Mouse (Mus musculus) lung, embryonic 16.5 days (tissue): ENCODE data around the gene Sfmbt1. TPM values are rescaled to one million over a fixed set of nuclear protein-coding genes. Genes with fewer than 3 reads are reported as not detected.
A peak's percentile ranks its signal among the peaks of the same experiment; 100 is the strongest.

Experiments used
- ATAC-seq: fragments of 200-750 bp; cut with Nextera tagmentation; 2 replicates; pipeline ENCODE4 v1.8.0; 2017; ENCODE audit warnings: low read depth, mild to moderate bottlenecking, moderate library complexity
- H3K27ac ChIP-seq: fragments of 300-500 bp; sonication (generic); 2 replicates; pipeline ENCODE4 v1.5.1; 2014; ENCODE audit warnings: mild to moderate bottlenecking, control low read depth, low read length
- H3K27me3 ChIP-seq: fragments of 300-500 bp; sonication (generic); 2 replicates; pipeline ENCODE4 v1.6.1; 2014; ENCODE audit warnings: low read depth, low read length, mixed read lengths; ENCODE audit not compliant: control insufficient read depth, insufficient read depth
- H3K36me3 ChIP-seq: fragments of 300-500 bp; sonication (generic); 2 replicates; pipeline ENCODE4 v1.6.1; 2014; ENCODE audit warnings: low read length; ENCODE audit not compliant: control insufficient read depth, insufficient read depth
- H3K4me1 ChIP-seq: fragments of 300-500 bp; sonication (generic); replicated peaks from 2 replicates; pipeline ENCODE4 v1.6.1; 2014; ENCODE audit warnings: low read length, mixed read lengths; ENCODE audit not compliant: control insufficient read depth, insufficient read depth
- H3K4me2 ChIP-seq: fragments of 300-500 bp; sonication (generic); 2 replicates; pipeline ENCODE4 v1.6.1; 2014; ENCODE audit warnings: low read depth, low read length, control low read depth
- H3K4me3 ChIP-seq: fragments of 300-500 bp; sonication (generic); 2 replicates; pipeline ENCODE4 v1.5.1; 2014; ENCODE audit warnings: mild to moderate bottlenecking, low read length, control low read depth
- H3K9ac ChIP-seq: fragments of 300-500 bp; sonication (generic); 2 replicates; pipeline ENCODE4 v1.6.1; 2014; ENCODE audit warnings: low read length, control low read depth
- H3K9me3 ChIP-seq: fragments of 300-500 bp; sonication (generic); 2 replicates; pipeline ENCODE4 v1.6.1; 2016; ENCODE audit warnings: low read length; ENCODE audit not compliant: control insufficient read depth
- WGBS: fragments of 180-500 bp; shearing (Covaris S2); extraction: QIAGEN DNeasy Blood & Tissue Kit; methylation state at CpG from one replicate; pipeline ENCODE4 v1.1.7; 2014; 5-methylcytosine and 5-hydroxymethylcytosine counted together
- polyA plus RNA-seq: library from polyadenylated mRNA; unstranded; fragments of >200 nt; fragmentation: Nextera tagmentation; extraction: Ambion mirVana; gene quantifications from 2 replicates; pipeline ENCODE4 v1.2.1, GENCODE M21; 2015

Sfmbt1 gene
- polyA plus RNA-seq, 1 experiment from 2014 or later = 10.6 TPM

GRCm38 (mm10) chr14:30692439-30692838 is 22.2 kb upstream of the Sfmbt1 start:
- no peaks in the 10 kb centered on the region for H3K27me3 ChIP-seq
- H3K4me2 ChIP-seq = no peak overlapping the region
- no peak overlapping the region for H3K9ac ChIP-seq
- 82% methylated on average over 6 of the region's 6 CpGs for WGBS
- H3K36me3 ChIP-seq = peaks cover 16% of the 10 kb centered on the region
- no peak for ATAC-seq
- H3K4me1 ChIP-seq = no peaks in the 10 kb centered on the region; the same call in 1 of the 2 replicates
- no peak overlapping the region for H3K4me3 ChIP-seq
- no peaks in the 10 kb centered on the region for H3K9me3 ChIP-seq
- H3K27ac ChIP-seq = no peak overlapping the region

GRCm38 (mm10) chr14:30694786-30695185 is 19.9 kb upstream of the Sfmbt1 start:
- no peak for ATAC-seq
- 75% methylated on average over 2 of the region's 2 CpGs for WGBS
- no peak overlapping the region for H3K4me3 ChIP-seq
- no peaks in the 10 kb centered on the region; the same call in 1 of the 2 replicates for H3K4me1 ChIP-seq
- H3K9me3 ChIP-seq = no peaks in the 10 kb centered on the region
- no peak overlapping the region for H3K9ac ChIP-seq
- H3K4me2 ChIP-seq = no peak overlapping the region
- H3K27ac ChIP-seq = no peak overlapping the region
- peaks cover 14% of the 10 kb centered on the region for H3K36me3 ChIP-seq
- no peaks in the 10 kb centered on the region for H3K27me3 ChIP-seq

- H3K27ac ChIP-seq = no peak overlapping the region
- peak; percentile 41; the same call in 1 of the 2 replicates for ATAC-seq
- peaks cover 6% of the 10 kb centered on the region; the same call in 1 of the 2 replicates for H3K36me3 ChIP-seq
- H3K27me3 ChIP-seq = no peaks in the 10 kb centered on the region
- H3K9me3 ChIP-seq = no peaks in the 10 kb centered on the region
- H3K9ac ChIP-seq = no peak overlapping the region
- H3K4me2 ChIP-seq = no peak overlapping the region
- H3K4me3 ChIP-seq = no peak overlapping the region
- no peaks in the 10 kb centered on the region; the same call in 1 of the 2 replicates for H3K4me1 ChIP-seq
- WGBS = 24% methylated on average over 4 of the region's 4 CpGs
Measured at GRCm38 (mm10) chr14:30695609-30696008, 19.0 kb upstream of the Sfmbt1 start.

GRCm38 (mm10) chr14:30697407-30698052 is 17.1 kb upstream of the Sfmbt1 start:
- Histone ChIP-seq H3K27me3 (no peaks in the 10 kb centered on the region), H3K4me2 (no peak overlapping the region), H3K4me3 (no peak overlapping the region), H3K27ac (no peak overlapping the region), H3K36me3 (no peaks in the 10 kb centered on the region), H3K4me1 (no peaks in the 10 kb centered on the region; the same call in 1 of the 2 replicates), H3K9me3 (no peaks in the 10 kb centered on the region), H3K9ac (no peak overlapping the region)
- no peak for ATAC-seq
- 64% methylated on average over 15 of the region's 15 CpGs for WGBS

GRCm38 (mm10) chr14:30699656-30700055 is 15.0 kb upstream of the Sfmbt1 start:
- ATAC-seq = no peak
- no peak overlapping the region for H3K9ac ChIP-seq
- no peaks in the 10 kb centered on the region for H3K9me3 ChIP-seq
- no peaks in the 10 kb centered on the region; the same call in 1 of the 2 replicates for H3K4me1 ChIP-seq
- no peaks in the 10 kb centered on the region for H3K27me3 ChIP-seq
- H3K4me2 ChIP-seq = no peak overlapping the region
- H3K27ac ChIP-seq = no peak overlapping the region
- 33% methylated on average over 8 of the region's 8 CpGs for whole genome bisulfite sequencing
- no peak overlapping the region for H3K4me3 ChIP-seq
- H3K36me3 ChIP-seq = no peaks in the 10 kb centered on the region

GRCm38 (mm10) chr14:30702512-30702911 is 12.1 kb upstream of the Sfmbt1 start:
- Histone ChIP-seq H3K4me3 (no peak overlapping the region), H3K9me3 (no peaks in the 10 kb centered on the region), H3K27me3 (no peaks in the 10 kb centered on the region), H3K4me2 (no peak overlapping the region), H3K27ac (no peak overlapping the region), H3K9ac (no peak overlapping the region), H3K36me3 (no peaks in the 10 kb centered on the region), H3K4me1 (no peaks in the 10 kb centered on the region)
- 46% methylated on average over 5 of the region's 5 CpGs for WGBS
- ATAC-seq = no peak

- no peak for ATAC-seq
- H3K9ac ChIP-seq = no peak overlapping the region
- no peaks in the 10 kb centered on the region for H3K4me1 ChIP-seq
- H3K9me3 ChIP-seq = no peaks in the 10 kb centered on the region
- no peak overlapping the region for H3K4me3 ChIP-seq
- H3K27ac ChIP-seq = no peak overlapping the region
- H3K27me3 ChIP-seq = no peaks in the 10 kb centered on the region
- no peaks in the 10 kb centered on the region for H3K36me3 ChIP-seq
- H3K4me2 ChIP-seq = no peak overlapping the region
- WGBS = 70% methylated on average over 5 of the region's 5 CpGs
Measured at GRCm38 (mm10) chr14:30703079-30703478, 11.6 kb upstream of the Sfmbt1 start.

GRCm38 (mm10) chr14:30704098-30704855 is 10.4 kb upstream of the Sfmbt1 start:
- ATAC-seq = no peak
- no peak overlapping the region for H3K27ac ChIP-seq
- no peak overlapping the region for H3K4me2 ChIP-seq
- H3K9ac ChIP-seq = no peak overlapping the region
- H3K36me3 ChIP-seq = no peaks in the 10 kb centered on the region
- no peaks in the 10 kb centered on the region for H3K4me1 ChIP-seq
- H3K4me3 ChIP-seq = no peak overlapping the region
- no peaks in the 10 kb centered on the region for H3K27me3 ChIP-seq
- WGBS = 61% methylated on average over 8 of the region's 8 CpGs
- H3K9me3 ChIP-seq = no peaks in the 10 kb centered on the region

- WGBS = 87% methylated on average over 2 of the region's 2 CpGs
- no peak overlapping the region for H3K4me3 ChIP-seq
Measured at GRCm38 (mm10) chr14:30711892-30712291, 2.8 kb upstream of the Sfmbt1 start.

More at GRCm38 (mm10) chr14:30711892-30712291, 2.8 kb upstream of the Sfmbt1 start:
- Histone ChIP-seq H3K36me3 (no peaks in the 10 kb centered on the region), H3K9me3 (no peaks in the 10 kb centered on the region), H3K27ac (no peak overlapping the region), H3K4me1 (0 out of 2 replicates have a peak, but pooled peaks cover 1% of the 10 kb centered on the region), H3K4me2 (no peak overlapping the region), H3K27me3 (peaks cover 10% of the 10 kb centered on the region), H3K9ac (no peak overlapping the region)
- no peak for ATAC-seq
